Mouse (Mus musculus): ENCODE results near the gene Olfr90. TPM values are rescaled to one million over a fixed set of nuclear protein-coding genes. Genes with fewer than 3 reads are reported as not detected.
A peak's percentile ranks its signal among the peaks of the same experiment; 100 is the strongest.

Olfr90 gene
- polyA plus RNA-seq, 1 experiment from 2014 or later, result 0.08 TPM

GRCm38 (mm10) chr17:37045611-37046311, 42.5 kb downstream of the Olfr90 start, which contains the start of gene Gabbr1:
Gabbr1 (plus strand) TSS chr17:37045966.
- H3K36me3 ChIP-seq, result no peaks in the 10 kb centered on the region
- WGBS, result under 1% methylated on average over 53 of the region's 55 CpGs
- peak within 1 kb of the TSS; percentile 88 for H3K27ac ChIP-seq
- H3K4me2 ChIP-seq, result peak within 1 kb of the TSS; percentile 91
- H3K9ac ChIP-seq (replicated peaks), result peak within 1 kb of the TSS; percentile 96
- peak; percentile 61 for ATAC-seq (ENCODE audit: insufficient number of reproducible peaks, insufficient read depth, low FRiP score, low TSS enrichment, low read depth)
- peaks cover 12% of the 10 kb centered on the region for H3K27me3 ChIP-seq
- H3K4me1 ChIP-seq (replicated peaks), result peaks cover 35% of the 10 kb centered on the region
- H3K9me3 ChIP-seq, result no peaks in the 10 kb centered on the region
- H3K4me3 ChIP-seq (replicated peaks), result peak within 1 kb of the TSS; percentile 82

- Histone ChIP-seq H3K27me3 (peaks cover 12% of the 10 kb centered on the region), H3K27ac (peak overlapping the region; percentile 88; the same call in 1 of the 2 replicates), H3K9ac (replicated peaks) (0 out of 2 replicates have a peak overlapping the region, but pooled peaks have one; percentile 96), H3K4me1 (replicated peaks) (peaks cover 29% of the 10 kb centered on the region), H3K9me3 (no peaks in the 10 kb centered on the region), H3K4me2 (peak overlapping the region; percentile 91), H3K4me3 (replicated peaks) (peak overlapping the region; percentile 82), H3K36me3 (no peaks in the 10 kb centered on the region)
- WGBS, result 76% methylated on average over 7 of the region's 7 CpGs
- ATAC-seq (ENCODE audit: insufficient number of reproducible peaks, insufficient read depth, low FRiP score, low TSS enrichment, low read depth), result no peak
These were observed 43.6 kb downstream of the Olfr90 start for GRCm38 (mm10) chr17:37044651-37045244.

- no peak overlapping the region for H3K4me3 ChIP-seq (replicated peaks)
- no peaks in the 10 kb centered on the region for H3K36me3 ChIP-seq
- H3K27ac ChIP-seq, result no peak overlapping the region
- 68% methylated on average over 2 of the region's 2 CpGs for WGBS
- no peaks in the 10 kb centered on the region for H3K27me3 ChIP-seq
- H3K9me3 ChIP-seq, result no peaks in the 10 kb centered on the region
- H3K4me2 ChIP-seq, result no peak overlapping the region
- no peak overlapping the region for H3K9ac ChIP-seq (replicated peaks)
- ATAC-seq (ENCODE audit: insufficient number of reproducible peaks, insufficient read depth, low FRiP score, low TSS enrichment, low read depth), result no peak
- H3K4me1 ChIP-seq (replicated peaks), result no peaks in the 10 kb centered on the region
These were observed 49.0 kb downstream of the Olfr90 start for GRCm38 (mm10) chr17:37039127-37039894.

Other genes starting within 250 kb of the Olfr90 start
- gene Trim15, start 221.3 kb downstream of the Olfr90 start, polyA plus RNA-seq (2016; fragmentation: Nextera tagmentation; extraction: Ambion mirVana), result 0.15 and 0.41 TPM in 2 replicates
- 5.8 and 6.7 TPM in 2 replicates for gene Trim10, start 218.9 kb downstream of the Olfr90 start, polyA plus RNA-seq (2016; fragmentation: Nextera tagmentation; extraction: Ambion mirVana)
- not detected in 2 replicates for gene Trim40, start 198.4 kb downstream of the Olfr90 start, polyA plus RNA-seq (2016; fragmentation: Nextera tagmentation; extraction: Ambion mirVana)
- gene Trim31, start 190.4 kb downstream of the Olfr90 start, polyA plus RNA-seq (2016; fragmentation: Nextera tagmentation; extraction: Ambion mirVana), result not detected in 2 replicates
- gene Rnf39, start 145.6 kb downstream of the Olfr90 start, polyA plus RNA-seq (2016; fragmentation: Nextera tagmentation; extraction: Ambion mirVana), result 0.73 and 1.3 TPM in 2 replicates
- gene Ppp1r11, start 136.8 kb downstream of the Olfr90 start, polyA plus RNA-seq (2016; fragmentation: Nextera tagmentation; extraction: Ambion mirVana), result 109 and 116 TPM in 2 replicates
- 114 and 115 TPM in 2 replicates for gene Znrd1, start 129.9 kb downstream of the Olfr90 start, polyA plus RNA-seq (2016; fragmentation: Nextera tagmentation; extraction: Ambion mirVana)
- 7.0 and 7.4 TPM in 2 replicates for gene Znrd1as, start 129.9 kb downstream of the Olfr90 start, polyA plus RNA-seq (2016; fragmentation: Nextera tagmentation; extraction: Ambion mirVana)
- gene 2410137M14Rik, start 107.3 kb downstream of the Olfr90 start, polyA plus RNA-seq (2016; fragmentation: Nextera tagmentation; extraction: Ambion mirVana), result not detected in 2 replicates
- 1.4 and 1.9 TPM in 2 replicates for gene H2-M5, start 99.0 kb downstream of the Olfr90 start, polyA plus RNA-seq (2016; fragmentation: Nextera tagmentation; extraction: Ambion mirVana)
- 124 and 130 TPM in 2 replicates for gene Zfp57, start 87.3 kb downstream of the Olfr90 start, polyA plus RNA-seq (2016; fragmentation: Nextera tagmentation; extraction: Ambion mirVana)
- 0.24 TPM in 1 of 2 replicates, not detected in the other for gene Mog, start 65.1 kb downstream of the Olfr90 start, polyA plus RNA-seq (2016; fragmentation: Nextera tagmentation; extraction: Ambion mirVana)
- gene Gabbr1, start 42.5 kb downstream of the Olfr90 start, polyA plus RNA-seq (2016; fragmentation: Nextera tagmentation; extraction: Ambion mirVana), result 18.0 and 18.1 TPM in 2 replicates
- gene Olfr91, start 9.8 kb upstream of the Olfr90 start, polyA plus RNA-seq (2016; fragmentation: Nextera tagmentation; extraction: Ambion mirVana), result not detected in 2 replicates
- gene Olfr92, start 31.6 kb upstream of the Olfr90 start, polyA plus RNA-seq (2016; fragmentation: Nextera tagmentation; extraction: Ambion mirVana), result not detected in 2 replicates
- gene Olfr93, start 73.0 kb upstream of the Olfr90 start, polyA plus RNA-seq (2016; fragmentation: Nextera tagmentation; extraction: Ambion mirVana), result not detected in 2 replicates
- gene Ubd, start 105.4 kb upstream of the Olfr90 start, polyA plus RNA-seq (2016; fragmentation: Nextera tagmentation; extraction: Ambion mirVana), result not detected in 2 replicates
- gene Olfr94, start 112.5 kb upstream of the Olfr90 start, polyA plus RNA-seq (2016; fragmentation: Nextera tagmentation; extraction: Ambion mirVana), result not detected in 2 replicates
- not detected in 2 replicates for gene Olfr95, start 124.6 kb upstream of the Olfr90 start, polyA plus RNA-seq (2016; fragmentation: Nextera tagmentation; extraction: Ambion mirVana)
- not detected in 2 replicates for gene Olfr96, start 131.6 kb upstream of the Olfr90 start, polyA plus RNA-seq (2016; fragmentation: Nextera tagmentation; extraction: Ambion mirVana)
- gene Olfr97, start 148.8 kb upstream of the Olfr90 start, polyA plus RNA-seq (2016; fragmentation: Nextera tagmentation; extraction: Ambion mirVana), result not detected in 2 replicates
- not detected in 2 replicates for gene Olfr98, start 175.2 kb upstream of the Olfr90 start, polyA plus RNA-seq (2016; fragmentation: Nextera tagmentation; extraction: Ambion mirVana)
- gene H2-M3, start 181.7 kb upstream of the Olfr90 start, polyA plus RNA-seq (2016; fragmentation: Nextera tagmentation; extraction: Ambion mirVana), result 1.6 and 1.8 TPM in 2 replicates
- gene Olfr99, start 195.0 kb upstream of the Olfr90 start, polyA plus RNA-seq (2016; fragmentation: Nextera tagmentation; extraction: Ambion mirVana), result not detected in 2 replicates
- gene Olfr101, start 215.8 kb upstream of the Olfr90 start, polyA plus RNA-seq (2016; fragmentation: Nextera tagmentation; extraction: Ambion mirVana), result not detected in 2 replicates
- not detected in 2 replicates for gene Olfr102, start 228.6 kb upstream of the Olfr90 start, polyA plus RNA-seq (2016; fragmentation: Nextera tagmentation; extraction: Ambion mirVana)

Data from limb, embryonic 12.5 days (tissue).